Mouse (Mus musculus) naive thymus-derived CD4-positive, alpha-beta T cell, adult 2 months (primary cell): Measurements from ENCODE around the gene Nell1.

Experiments
- DNase-seq: peaks from one replicate; pipeline ENCODE4 v3.0.0-alpha.2; 2011; ENCODE audit warnings: low read depth

The Nell1 gene

DNA sequence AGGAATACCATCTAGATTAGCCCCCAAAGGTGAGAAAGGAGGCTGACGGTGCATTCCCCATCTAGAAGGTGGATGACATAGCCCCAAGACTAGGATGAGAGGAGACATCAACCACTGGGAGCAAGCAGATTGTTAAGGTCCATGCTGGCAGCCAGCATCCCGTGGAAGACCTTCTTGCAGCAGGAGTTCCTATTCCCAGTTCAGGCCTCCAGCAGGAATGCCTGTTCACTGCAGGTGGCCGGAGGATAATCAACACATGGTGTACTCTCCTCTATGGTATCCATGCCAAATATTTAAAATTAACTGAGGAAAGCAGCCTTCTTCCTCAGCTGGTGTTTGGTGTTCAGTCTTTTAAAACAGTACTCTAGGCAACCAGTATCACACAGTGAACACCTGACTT lies 574.9 kb downstream of the Nell1 start:
- no peak for DNase-seq

DNA sequence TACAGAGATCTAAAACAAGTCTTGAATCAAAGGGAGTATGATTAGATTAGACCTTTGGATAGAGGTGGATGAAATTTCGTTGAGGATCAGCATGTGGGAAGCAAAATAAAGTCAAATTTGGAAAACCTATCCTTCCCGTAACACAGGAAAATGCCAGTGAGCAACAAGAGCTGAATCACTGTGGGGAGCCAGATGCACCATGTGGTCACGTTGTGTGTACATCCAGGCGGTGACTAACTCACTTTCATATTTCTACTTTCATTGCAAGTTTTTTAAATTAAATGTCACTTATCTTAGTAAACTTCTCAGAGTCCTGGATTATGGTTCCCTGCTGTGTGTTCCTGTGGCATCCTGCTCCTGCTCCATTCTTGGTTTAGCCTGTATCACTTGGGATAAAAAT lies 576.8 kb downstream of the Nell1 start:
- no peak for DNase-seq

DNA sequence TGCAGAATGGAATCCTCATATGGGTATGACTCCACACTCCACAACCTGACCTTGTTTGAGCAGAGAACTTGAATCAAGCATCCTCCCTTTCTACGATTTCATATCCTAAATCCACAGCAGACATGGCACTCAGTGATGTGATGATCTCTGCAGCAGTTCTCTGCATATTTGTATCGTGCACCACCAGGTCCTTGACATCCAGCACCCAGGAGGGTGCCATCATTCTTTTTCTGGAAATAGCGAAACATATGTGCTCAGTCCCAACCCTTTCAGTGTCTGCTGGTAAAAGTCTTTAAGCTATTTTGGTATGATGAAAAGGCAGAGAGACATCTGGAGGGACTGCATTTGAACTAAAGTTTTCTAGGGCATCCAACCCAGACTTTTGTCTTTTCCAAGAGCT lies 588.0 kb downstream of the Nell1 start:
- no peak for DNase-seq

DNA sequence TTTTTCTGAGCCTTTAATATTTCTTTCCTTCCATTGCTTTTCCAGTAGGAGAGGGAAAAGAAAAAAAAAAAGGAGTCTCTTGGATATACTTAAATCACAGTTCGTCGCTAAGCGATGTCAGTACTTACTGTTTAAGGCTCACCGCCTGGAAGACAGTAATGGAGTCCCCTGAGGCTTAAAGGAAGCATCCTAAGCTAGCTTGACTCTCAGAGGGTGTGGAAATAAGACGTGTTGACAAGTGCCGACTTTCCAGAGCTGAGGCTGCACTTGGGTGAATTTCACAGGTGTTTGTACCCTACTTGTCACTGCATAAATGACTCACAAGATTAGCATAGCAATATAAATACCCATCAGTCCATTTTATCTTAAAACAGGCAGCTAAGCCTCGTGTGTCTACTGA lies 599.2 kb downstream of the Nell1 start:
- DNase-seq = no peak

DNA sequence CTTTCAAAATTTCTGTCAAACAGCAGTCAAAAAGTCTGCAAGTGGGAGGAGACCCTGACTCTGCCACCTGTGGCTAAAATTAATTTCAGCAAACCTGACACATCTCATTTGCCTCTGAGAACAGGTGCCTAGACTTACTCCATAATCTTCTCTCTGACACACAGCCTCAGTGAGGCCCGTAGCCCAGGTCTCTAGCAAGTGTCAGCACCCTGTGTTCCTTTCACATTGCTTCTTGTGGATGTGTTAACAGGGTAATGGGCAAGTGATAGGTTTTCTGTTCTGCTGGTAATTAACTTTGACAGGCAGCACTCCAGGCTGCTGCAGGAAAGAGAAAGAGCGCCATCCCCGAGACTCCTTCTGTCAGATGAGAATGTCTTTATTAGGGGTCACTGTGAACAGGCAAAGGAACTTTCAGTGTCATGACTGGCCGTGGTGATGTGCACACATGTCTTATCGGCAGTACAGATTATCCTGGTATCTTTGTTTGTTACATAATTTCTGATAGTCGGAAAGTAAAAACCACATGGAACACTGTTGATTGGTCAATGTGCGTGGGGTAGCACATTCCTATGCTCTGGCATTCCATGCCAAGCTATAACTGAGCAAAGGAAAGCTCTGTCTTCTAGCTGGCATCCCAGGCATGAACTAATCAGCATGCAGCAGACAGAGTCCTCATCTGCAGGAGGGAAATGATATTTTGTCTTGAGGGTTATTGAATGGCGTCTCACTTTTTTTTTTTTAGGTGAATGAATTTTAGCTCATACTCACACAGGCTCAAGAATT lies 614.2 kb downstream of the Nell1 start:
- no peak for DNase-seq

DNA sequence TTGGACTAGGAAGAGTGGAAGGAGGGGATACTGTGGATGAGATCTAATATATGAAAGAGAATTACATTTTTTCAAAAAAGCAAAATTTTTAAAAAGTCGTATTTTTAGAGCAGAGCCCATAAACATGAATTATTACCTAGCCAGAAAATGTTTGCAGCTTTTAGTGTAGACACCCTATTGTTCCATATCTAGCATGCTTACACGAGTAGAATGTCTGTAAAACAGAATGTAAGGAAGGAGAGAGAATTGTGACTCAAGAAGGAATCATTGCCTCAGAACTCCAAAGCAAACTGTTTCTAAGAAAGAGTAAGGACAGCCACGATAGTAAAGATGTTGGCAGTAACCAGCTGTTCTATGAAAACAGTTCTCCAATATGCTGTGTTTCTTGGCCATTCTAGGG lies 624.2 kb downstream of the Nell1 start, which contains the start of gene 4933405O20Rik:
4933405O20Rik (plus strand) TSS at position 301 of the 400 bp plus-strand sequence.
- no peak for DNase-seq

DNA sequence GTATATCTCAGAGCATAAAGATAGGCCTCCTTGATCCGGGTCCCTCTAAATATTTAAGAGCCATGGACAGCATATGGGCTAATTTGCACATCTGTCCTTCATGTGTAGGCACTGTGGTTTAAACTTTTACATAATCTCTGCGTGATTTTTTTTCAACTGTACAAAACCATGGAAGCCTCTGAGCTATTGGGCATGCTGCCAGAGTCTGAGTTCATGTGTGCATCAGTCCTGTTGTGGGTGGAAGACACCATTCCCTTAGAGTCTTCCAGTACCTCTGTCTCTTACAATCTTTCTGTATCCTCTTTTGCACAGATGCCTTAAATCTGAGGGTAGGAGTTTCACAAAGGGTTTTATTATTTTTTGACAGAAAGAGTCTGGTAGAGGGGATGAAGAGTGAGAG lies 639.4 kb downstream of the Nell1 start:
- DNase-seq = no peak

DNA sequence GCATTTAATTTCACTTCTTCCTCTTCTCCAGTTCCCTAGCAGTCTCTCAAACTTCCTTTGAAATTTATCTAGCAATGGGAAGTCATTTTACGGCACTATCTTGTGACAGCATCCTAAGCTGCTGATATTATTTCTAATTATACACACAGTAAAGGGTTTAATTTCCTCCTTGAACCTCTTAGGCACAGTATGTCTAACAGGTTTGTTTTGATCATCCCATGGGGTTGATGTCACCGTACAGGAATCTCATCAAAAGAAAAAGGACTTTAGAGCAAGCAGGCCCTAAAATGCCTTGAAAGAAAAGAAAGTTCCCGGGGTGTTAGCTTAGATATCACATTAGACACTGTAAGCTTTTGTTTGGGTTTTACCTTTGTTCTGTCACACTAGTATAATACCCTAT lies 654.5 kb downstream of the Nell1 start:
- no peak for DNase-seq

DNA sequence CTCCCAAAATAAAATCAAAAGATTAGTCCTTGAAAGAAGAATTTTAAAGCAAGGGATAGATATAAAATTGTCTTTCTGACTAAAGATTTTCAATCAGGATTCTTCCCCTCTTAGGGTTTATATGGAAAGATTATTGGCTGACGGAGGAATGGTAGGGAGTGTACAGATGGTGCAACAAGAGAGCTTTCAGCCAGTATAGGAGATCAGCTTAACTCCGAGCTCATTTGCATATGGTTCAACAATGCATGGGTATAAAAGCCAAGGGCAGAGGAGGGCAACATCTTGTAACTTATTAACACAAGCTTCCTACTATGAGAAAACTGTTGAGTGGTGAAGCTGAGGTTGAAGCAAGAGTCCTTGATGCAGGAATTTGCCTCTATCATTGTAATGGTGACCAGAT lies 658.5 kb downstream of the Nell1 start:
- DNase-seq = no peak

DNA sequence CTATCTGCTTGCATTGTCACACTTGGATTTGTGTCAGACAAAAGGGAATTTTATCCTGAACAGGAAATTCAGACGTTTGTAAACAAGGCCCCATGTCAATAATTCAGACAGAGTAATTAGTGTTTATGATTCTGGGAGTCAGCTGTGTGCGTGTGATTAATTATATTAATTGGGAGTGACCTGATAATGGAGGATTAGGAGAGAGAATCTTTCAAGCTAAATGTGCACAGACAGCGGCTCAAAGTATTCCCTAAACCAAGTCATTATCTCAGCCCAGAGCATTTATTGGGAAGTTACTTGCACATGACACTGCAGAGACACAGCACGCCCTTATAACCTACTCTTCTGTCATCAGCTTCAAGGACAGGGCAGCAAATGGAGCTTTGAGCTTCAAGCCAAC lies 697.6 kb downstream of the Nell1 start:
- DNase-seq = no peak

DNA sequence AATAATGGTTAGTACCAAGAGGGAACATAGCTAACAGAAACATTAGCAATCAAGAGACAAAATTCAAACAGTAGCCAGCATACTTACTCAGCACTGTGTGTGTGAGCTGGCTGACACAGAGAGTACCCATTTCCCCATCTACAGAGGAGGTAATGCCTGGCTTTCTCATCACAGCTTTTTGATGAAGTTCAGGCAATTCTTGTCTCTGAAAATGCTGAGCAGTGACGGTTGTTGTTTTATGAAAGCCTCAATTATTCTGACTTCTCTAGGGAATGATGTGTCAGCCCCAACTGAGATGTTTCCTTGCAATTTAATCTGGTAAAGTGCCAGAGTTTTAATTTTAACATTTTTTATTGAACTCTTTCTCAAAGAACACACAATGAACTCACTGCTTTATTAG lies 700.8 kb downstream of the Nell1 start:
- no peak for DNase-seq

DNA sequence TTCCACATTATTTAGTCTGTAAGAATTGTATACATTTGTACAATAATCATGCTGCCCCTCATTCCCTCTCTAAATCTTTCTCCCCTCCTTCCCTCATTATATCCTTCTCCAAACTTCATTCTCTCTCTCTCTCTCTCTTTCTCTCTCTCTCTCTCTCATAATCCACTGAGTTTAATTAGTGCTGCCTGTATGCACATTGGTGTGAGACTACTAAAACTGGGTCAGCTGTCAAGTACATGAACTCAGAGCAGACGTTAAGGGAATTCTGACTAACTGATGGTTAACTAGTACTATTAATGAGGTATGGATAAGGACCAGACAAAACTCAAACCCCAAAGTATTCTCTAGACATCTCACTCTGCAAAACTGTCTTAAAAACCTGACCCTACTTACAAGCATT lies 702.8 kb downstream of the Nell1 start:
- DNase-seq = no peak

DNA sequence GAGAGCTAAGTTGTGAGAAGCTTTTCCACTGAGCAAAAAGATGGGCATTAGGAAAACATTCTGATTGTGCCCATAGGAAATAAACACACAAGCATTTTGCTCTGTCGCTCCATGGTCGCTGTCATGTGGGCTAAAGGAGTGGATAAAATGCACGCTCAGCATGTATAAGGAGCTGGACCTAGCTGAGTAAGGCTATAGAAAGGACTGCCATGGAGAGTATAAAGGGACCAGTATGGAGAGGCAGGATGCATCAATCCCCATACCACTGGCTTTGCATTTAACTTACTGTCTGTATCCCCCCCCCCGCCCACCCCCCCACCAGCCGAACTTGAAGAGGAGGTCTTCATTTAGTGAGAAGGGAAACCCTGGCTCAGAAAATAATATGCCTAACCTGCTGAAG lies 711.7 kb downstream of the Nell1 start:
- no peak for DNase-seq

DNA sequence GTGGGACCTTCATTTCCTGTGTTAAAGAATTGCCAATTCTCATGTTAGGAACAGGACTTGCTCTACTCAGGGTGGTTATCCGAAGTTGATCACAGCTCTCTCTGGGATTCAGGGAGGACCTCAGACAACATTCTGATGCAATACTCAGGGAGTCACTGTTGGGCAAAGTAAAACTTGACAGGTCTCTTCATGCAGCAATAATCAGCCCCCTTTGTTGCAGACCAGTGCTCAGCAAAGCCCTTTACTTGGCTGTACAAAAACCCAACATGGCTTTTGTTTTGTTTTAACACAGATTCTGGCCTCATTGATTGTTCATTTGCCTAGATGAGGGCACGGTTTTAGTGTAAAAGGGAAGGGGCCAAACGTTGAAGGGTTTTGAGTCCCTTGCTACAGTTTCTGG lies 750.5 kb downstream of the Nell1 start:
- no peak for DNase-seq

DNA sequence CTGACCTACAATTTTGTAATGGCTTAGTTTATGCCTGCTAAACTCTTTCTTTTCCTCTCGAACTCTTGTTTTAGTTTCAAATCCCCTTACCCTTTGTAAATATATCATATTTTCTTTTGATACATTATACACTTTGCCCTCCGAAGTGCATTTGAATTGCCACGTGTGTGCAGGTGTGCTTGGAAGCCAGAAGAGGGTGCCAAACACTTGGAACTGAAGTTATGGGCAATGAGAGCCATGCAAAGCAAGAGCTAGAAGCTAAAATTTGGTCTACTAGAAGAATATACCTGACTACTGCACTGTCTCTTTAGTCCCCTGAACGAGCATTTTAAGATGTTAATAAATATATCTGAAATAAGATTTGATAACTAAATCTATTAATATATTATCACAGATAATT lies 756.3 kb downstream of the Nell1 start:
- no peak for DNase-seq

DNA sequence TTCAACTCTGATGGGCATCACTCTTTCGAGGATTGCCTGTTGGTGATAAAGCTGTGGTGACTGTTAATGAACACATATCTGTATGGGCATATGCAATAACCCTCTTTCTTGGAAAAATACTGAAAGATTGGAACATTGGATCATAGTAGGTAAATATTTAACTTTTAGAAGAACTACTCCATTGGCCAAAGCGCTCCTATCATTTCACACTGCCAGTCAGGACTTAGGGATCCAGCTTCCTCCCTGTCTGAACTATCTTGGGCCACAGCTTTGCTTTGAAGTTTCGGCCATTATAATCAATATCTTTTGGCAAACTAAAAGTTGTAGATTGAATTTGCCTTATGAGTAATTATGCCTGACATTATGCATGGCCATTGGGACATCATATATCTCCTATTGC lies 780.9 kb downstream of the Nell1 start:
- no peak for DNase-seq

DNA sequence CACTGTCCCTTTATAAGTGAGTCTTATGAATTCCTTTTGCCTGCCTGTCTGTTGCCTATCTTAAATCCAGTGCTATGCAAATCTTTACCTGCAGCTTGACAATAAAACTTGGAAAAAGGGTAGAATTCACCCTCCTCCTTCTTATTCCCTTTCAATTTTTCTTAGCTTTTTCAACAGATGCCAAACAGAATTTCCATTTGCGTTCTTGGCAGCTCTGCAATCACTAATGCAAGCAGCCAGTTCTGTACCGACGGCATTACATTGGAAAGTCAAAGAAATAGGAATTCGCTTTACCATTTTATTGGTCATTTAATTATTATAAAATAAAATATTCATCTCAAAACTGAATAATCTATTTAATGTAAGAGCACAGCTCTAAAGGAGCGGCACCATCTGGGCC lies 781.7 kb downstream of the Nell1 start:
- no peak for DNase-seq

DNA sequence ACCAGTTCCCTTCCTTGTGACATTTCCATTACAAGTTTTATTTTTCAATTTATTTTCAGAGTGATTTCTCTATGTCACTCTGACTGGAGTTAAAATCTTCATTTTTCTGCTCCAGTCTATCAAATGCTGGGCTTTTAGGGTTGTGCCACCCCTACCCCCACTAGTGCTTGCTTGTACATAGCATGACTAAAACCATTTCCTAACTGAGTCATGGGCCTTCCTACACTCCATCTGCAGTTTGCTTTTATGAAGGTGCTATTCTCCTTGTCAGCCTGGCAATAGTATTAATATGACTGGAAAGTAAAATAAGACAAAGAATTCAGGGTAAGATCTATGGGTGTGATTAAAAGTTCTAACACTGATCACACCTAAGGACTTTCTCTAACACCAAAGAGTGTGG lies 798.9 kb downstream of the Nell1 start:
- no peak for DNase-seq

DNA sequence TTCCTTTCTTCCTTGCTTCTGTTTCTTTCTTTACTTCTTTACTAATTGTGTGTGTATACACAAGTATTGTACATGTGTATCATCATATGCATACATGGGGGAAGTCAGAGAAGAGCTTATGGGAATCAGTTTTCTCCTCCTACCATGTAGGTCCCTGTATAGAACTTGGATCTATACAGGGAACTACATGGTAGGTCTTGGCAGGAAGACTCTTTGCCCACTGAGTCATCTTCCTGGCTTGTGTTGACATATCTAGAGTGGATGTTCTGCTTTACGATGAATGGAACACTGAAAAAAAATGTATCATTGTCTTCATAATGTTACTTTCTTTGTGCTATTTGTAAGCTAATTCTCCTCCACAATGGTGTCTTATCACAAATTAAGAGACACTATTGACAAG lies 806.4 kb downstream of the Nell1 start:
- DNase-seq = no peak

DNA sequence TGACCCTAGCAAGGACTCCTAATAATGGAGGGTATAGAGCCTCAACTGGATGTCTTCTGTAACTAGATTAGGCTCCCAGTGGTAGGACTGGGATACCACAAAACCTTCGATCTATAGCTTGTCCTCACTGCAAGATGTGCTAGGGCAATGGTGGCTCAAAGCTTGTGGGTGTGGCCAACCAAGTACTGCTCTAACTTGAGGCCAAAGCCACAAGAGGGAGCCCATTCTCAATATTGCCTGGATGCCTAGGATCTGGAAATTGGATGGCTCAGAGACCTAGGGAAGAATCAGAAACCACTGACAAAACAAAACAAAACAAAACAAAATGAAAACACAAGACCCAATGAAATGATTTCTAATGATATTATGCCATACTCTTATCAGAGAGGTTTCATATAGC lies 809.0 kb downstream of the Nell1 start:
- DNase-seq = no peak

DNA sequence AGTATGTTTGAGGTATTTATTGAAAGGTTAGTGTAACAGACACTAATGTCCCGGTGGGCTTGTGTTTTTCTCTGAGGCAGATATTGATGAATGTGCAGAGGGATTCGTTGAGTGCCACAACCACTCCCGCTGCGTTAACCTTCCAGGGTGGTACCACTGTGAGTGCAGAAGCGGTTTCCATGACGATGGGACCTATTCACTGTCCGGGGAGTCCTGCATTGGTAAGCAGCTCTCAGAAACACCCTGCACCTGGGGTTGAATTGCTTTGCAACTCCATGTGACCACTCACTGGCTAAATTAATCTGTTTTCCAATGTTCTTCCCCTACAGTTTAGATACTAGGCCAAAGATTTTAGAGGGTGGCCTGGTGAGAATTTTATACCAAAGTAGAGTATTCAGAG lies 851.5 kb downstream of the Nell1 start:
- no peak for DNase-seq

DNA sequence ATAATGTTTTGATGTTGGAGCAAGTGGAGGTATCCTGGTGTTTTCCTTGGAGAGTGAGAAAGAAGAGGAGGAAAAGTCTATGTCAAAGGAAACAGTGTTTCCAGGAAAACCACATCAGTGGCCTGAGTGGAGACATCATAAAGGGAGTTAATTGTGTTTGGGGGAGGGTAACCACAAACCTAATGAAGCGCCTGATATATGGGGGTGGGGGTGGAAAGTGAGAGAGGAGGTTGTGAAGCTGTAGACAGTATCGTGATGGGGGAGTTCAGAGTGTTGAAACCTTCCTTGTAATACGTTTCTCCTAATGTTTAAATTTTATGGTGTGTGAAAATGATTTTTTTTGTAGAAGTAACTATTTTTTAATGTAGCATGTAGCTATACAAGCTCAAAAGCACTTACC lies 858.1 kb downstream of the Nell1 start:
- DNase-seq = no peak

DNA sequence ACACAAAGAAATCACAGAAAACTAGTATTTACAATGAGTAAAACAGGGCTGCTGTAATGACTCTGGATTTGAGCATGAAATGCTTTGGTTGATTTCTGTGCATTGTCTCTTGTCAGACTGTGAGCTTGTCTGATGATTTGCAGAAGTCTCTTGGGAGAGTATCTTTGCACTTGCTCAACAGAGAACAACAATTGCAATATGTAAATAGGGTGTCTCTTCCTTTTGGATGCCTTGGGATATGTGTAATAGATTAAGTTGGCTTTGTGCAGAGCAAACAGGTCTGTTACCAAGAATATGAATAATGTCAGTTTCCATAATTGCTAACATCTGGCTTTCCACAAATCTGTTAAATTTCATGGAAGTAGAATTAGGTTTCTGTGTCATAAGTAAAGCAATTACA lies 868.0 kb downstream of the Nell1 start:
- DNase-seq = no peak

DNA sequence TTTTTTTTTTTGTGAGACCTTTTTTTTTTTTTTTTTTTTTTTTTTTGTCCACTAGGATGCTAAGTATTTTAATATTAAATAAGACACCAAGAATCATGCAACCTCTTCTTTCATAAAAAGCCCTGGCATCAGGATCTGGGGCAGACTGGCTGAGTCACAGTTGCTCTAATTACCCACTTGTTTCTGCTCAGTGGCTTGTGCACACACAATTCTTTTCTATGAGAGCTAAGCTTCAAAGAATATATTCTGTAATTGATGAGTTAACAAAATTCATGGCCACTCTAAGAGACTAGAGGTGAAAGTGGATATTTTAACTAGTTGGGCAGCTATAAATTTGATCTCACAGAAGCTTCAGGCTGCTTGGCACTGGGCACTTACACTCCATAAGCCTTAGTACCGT lies 873.3 kb downstream of the Nell1 start:
- DNase-seq = no peak

DNA sequence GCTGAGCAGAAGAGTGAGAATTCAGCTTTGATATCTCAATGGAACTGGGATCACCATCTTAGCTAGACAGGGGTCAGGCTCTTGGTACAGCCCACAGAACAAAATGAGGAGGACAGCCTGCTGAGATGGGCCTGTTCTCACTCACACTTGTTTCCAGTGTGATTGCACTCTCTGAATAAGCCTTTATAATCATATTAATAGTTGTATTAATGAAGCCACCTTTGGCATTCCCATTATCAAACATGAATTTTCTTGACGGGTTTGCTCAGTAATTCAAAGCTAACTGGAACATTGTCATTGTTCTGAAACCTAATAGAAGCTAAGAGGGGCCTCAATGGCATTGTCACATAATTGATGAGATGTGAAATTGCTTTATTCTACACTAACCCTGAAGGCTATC lies 875.6 kb downstream of the Nell1 start:
- no peak for DNase-seq
